Mouse (Mus musculus) heart, postnatal 0 days (tissue): Measurements from ENCODE around the gene Golm1. TPM values are rescaled to one million over a fixed set of nuclear protein-coding genes. Genes with fewer than 3 reads are reported as not detected.

ENCODE experiments used
- ATAC-seq: fragments of 200-750 bp; cut with Nextera tagmentation; 2 replicates; pipeline ENCODE4 v1.8.0; 2017; ENCODE audit warnings: low read depth, moderate number of reproducible peaks, moderate library complexity; ENCODE audit not compliant: insufficient read depth
- DNase-seq: peaks from one replicate; pipeline ENCODE4 v3.0.0-alpha.2; 2016; ENCODE audit warnings: low spot score
- H3K27ac ChIP-seq: fragments of 300-500 bp; sonication (generic); 2 replicates; pipeline ENCODE4 v1.5.1; 2014; ENCODE audit warnings: low read depth, mild to moderate bottlenecking
- H3K27me3 ChIP-seq: fragments of 300-500 bp; sonication (generic); 2 replicates; pipeline ENCODE4 v1.6.1; 2014; ENCODE audit warnings: low read length, mixed read lengths; ENCODE audit not compliant: control insufficient read depth, insufficient read depth
- H3K36me3 ChIP-seq: fragments of 300-500 bp; sonication (generic); replicated peaks from 2 replicates; pipeline ENCODE4 v1.6.1; 2014; ENCODE audit warnings: low read length, mixed read lengths; ENCODE audit not compliant: control insufficient read depth, insufficient read depth
- H3K4me1 ChIP-seq: fragments of 300-500 bp; sonication (generic); 2 replicates; pipeline ENCODE4 v1.6.1; 2014; ENCODE audit warnings: antibody characterized with exemption; ENCODE audit not compliant: control insufficient read depth, insufficient read depth
- H3K4me2 ChIP-seq: fragments of 300-500 bp; sonication (generic); 2 replicates; pipeline ENCODE4 v1.6.1; 2014; ENCODE audit warnings: low read depth, mild to moderate bottlenecking, low read length, moderate library complexity
- H3K4me3 ChIP-seq: fragments of 300-500 bp; sonication (generic); 2 replicates; pipeline ENCODE4 v1.5.1; 2014; ENCODE audit warnings: low read depth, low read length
- H3K9ac ChIP-seq: fragments of 300-500 bp; sonication (generic); replicated peaks from 2 replicates; pipeline ENCODE4 v1.6.1; 2014; ENCODE audit warnings: low read depth, low read length, mixed read lengths
- H3K9me3 ChIP-seq: fragments of 300-500 bp; sonication (generic); replicated peaks from 2 replicates; pipeline ENCODE4 v1.6.1; 2016; ENCODE audit warnings: low read length; ENCODE audit not compliant: control insufficient read depth
- CTCF ChIP-seq: IDR thresholded peaks from 2 replicates; pipeline ENCODE4 v1.5.1; 2016; ENCODE audit warnings: antibody characterized with exemption, control low read depth, low read depth
- EP300 ChIP-seq: IDR thresholded peaks from 2 replicates; pipeline ENCODE4 v1.6.1; 2016; ENCODE audit warnings: antibody characterized with exemption, low read depth
- WGBS: fragments of 180-500 bp; shearing (Covaris S2); extraction: QIAGEN DNeasy Blood & Tissue Kit; methylation state at CpG from one replicate; pipeline ENCODE4 v1.1.7; 2014; 5-methylcytosine and 5-hydroxymethylcytosine counted together
- polyA plus RNA-seq: library from polyadenylated mRNA; unstranded; fragments of >200 nt; fragmentation: Nextera tagmentation; extraction: Ambion mirVana; gene quantifications from 2 replicates; pipeline ENCODE4 v1.2.1, GENCODE M21; 2015
- total RNA-seq: library from RNA; depleted of rRNA; stranded (reverse); fragments of >200 nt; gene quantifications from 2 replicates; pipeline ENCODE4 v1.2.3, GENCODE M21; 2014; ENCODE audit warnings: low replicate concordance

Golm1 gene
- total and polyA plus RNA-seq, 2 experiments from 2014 or later: 19.9 to 26.6 TPM

DNA sequence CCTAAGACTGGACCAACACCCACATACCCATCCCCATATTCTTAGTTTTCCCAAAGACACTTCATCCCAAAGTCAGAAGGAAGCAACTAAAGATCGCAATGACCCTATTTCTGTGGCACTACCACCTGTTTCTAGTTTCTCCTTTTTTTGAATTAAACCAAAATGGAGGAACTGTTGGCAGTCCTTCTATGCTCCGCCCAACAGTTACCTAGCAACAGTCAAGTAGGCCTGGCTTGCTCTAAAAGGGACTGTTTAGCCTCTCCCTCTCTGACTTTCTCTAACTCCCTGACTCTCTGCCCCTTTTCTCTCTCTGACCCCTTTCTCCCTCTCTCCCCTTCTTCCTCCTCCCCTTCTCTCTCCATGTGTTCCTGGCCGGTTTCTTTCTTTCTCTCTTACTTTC lies 9.6 kb upstream of the Golm1 start:
- no peak for ATAC-seq

GRCm38 (mm10) chr13:59682629-59683028 lies 7.0 kb upstream of the Golm1 start:
- Histone ChIP-seq H3K4me3 (no peak overlapping the region), H3K9ac (no peak overlapping the region), H3K4me1 (peaks cover 6% of the 10 kb centered on the region), H3K36me3 (no peaks in the 10 kb centered on the region), H3K4me2 (no peak overlapping the region), H3K9me3 (no peaks in the 10 kb centered on the region), H3K27me3 (no peaks in the 10 kb centered on the region; the same call in 1 of the 2 replicates), H3K27ac (no peak overlapping the region)
- TF ChIP-seq EP300: no peak
- no peak for TF ChIP-seq CTCF
- ATAC-seq (peak; percentile 39; the same call in 1 of the 2 replicates), DNase-seq (peak; percentile 40)
- whole genome bisulfite sequencing: 12% methylated on average over 7 of the region's 7 CpGs

More for the DNA sequence above, 9.6 kb upstream of the Golm1 start:
- H3K27ac ChIP-seq: no peak overlapping the region
- H3K27me3 ChIP-seq: no peaks in the 10 kb centered on the region; the same call in 1 of the 2 replicates
- TF ChIP-seq EP300 (no peak), CTCF (no peak)
- no peak overlapping the region for H3K9ac ChIP-seq
- no peaks in the 10 kb centered on the region for H3K9me3 ChIP-seq
- no peak overlapping the region for H3K4me3 ChIP-seq
- peaks cover 6% of the 10 kb centered on the region for H3K4me1 ChIP-seq
- no peak overlapping the region for H3K4me2 ChIP-seq
- WGBS: 78% methylated on average over 3 of the region's 3 CpGs
- H3K36me3 ChIP-seq: no peaks in the 10 kb centered on the region
- no peak for DNase-seq

DNA sequence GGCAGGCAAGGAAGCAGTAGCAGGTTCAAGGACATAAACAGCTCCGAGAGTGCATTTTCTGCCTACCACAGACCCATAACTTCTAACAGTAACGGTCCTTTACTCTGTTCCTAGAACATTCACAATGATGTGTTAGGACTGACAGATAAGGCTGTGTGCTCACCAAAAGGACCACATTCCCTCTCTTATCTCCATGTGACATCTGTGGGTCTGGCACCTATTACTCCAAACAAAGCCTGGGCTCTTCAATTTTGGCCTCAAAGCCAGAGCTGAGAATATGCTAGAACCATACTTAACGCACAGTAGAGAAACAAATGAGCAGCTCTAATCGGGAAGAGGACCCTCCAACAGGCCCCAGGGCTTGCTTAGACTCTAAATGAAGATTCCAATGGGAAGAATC lies 4.3 kb upstream of the Golm1 start:
- Histone ChIP-seq H3K27me3 (no peaks in the 10 kb centered on the region; the same call in 1 of the 2 replicates), H3K4me1 (peaks cover 6% of the 10 kb centered on the region), H3K4me3 (no peak overlapping the region), H3K9me3 (no peaks in the 10 kb centered on the region), H3K9ac (no peak overlapping the region), H3K36me3 (no peaks in the 10 kb centered on the region), H3K27ac (no peak overlapping the region), H3K4me2 (no peak overlapping the region)
- ATAC-seq: no peak
- no peak for DNase-seq
- TF ChIP-seq CTCF (no peak), EP300 (no peak)
- 55% methylated on average over 4 of the region's 4 CpGs for WGBS

DNA sequence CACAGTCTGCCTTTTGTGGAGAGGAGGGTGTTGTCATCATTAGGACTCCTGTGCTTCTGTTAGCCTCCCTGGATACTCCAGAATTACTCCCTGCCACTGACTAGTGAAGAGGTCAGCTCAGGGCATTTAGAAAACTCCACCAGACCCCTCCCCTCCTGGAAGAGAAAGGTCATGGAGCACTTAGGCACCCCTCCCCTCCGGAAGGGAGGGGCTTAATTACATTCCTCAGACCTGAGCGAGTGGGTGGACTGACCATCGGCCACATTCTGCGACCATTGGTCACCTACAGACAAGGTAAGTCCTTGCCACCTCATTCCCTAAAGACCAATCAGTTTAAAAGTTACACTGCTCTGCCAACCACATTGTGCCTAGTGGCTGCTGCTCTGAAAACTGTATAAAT lies 3.7 kb upstream of the Golm1 start:
- Histone ChIP-seq H3K4me2 (no peak overlapping the region), H3K36me3 (no peaks in the 10 kb centered on the region), H3K27ac (no peak overlapping the region), H3K9me3 (no peaks in the 10 kb centered on the region), H3K27me3 (no peaks in the 10 kb centered on the region; the same call in 1 of the 2 replicates), H3K4me3 (no peak overlapping the region), H3K9ac (no peak overlapping the region), H3K4me1 (peaks cover 11% of the 10 kb centered on the region)
- TF ChIP-seq EP300 (no peak), CTCF (no peak)
- no peak for DNase-seq
- ATAC-seq: no peak
- 47% methylated on average over 4 of the region's 4 CpGs for WGBS

- ATAC-seq: no peak
These were observed 962 bp upstream of the Golm1 start for GRCm38 (mm10) chr13:59676316-59677229.

More at GRCm38 (mm10) chr13:59676316-59677229, 962 bp upstream of the Golm1 start:
- TF ChIP-seq EP300 (no peak), CTCF (no peak; the same call in 1 of the 2 replicates)
- Histone ChIP-seq H3K9me3 (no peaks in the 10 kb centered on the region), H3K9ac (no peak overlapping the region), H3K4me1 (peaks cover 8% of the 10 kb centered on the region; the same call in 1 of the 2 replicates), H3K4me3 (no peak overlapping the region), H3K27me3 (no peaks in the 10 kb centered on the region), H3K4me2 (no peak overlapping the region), H3K36me3 (no peaks in the 10 kb centered on the region), H3K27ac (no peak overlapping the region)
- WGBS: 66% methylated on average over 12 of the region's 12 CpGs
- DNase-seq: no peak
